Mouse (Mus musculus) MEL (cell line): ENCODE data around the gene Gid4. TPM values are rescaled to one million over a fixed set of nuclear protein-coding genes. Genes with fewer than 3 reads are reported as not detected.

ENCODE experiments used
- DNase-seq: peaks from one replicate; pipeline ENCODE4 v3.0.0; 2011; ENCODE audit warnings: low read depth, low spot score
- H3K27ac ChIP-seq: 2 replicates; pipeline ENCODE4 v1.5.1; 2012; ENCODE audit warnings: low read depth, mild to moderate bottlenecking, control low read depth, low read length, moderate library complexity; ENCODE audit not compliant: control insufficient read depth
- H3K27me3 ChIP-seq, 2 experiments: fragments of 150-350 bp in 1 of 2; sonication (generic) in 1 of 2; 2 replicates each; pipeline ENCODE4 v1.6.1; 2012; ENCODE audit warnings: low read length in 2 of 2, mild to moderate bottlenecking in 2 of 2, improper control_type of control experiment in 1 of 2, moderate library complexity in 1 of 2; ENCODE audit not compliant: insufficient read depth in 2 of 2, control insufficient read depth in 1 of 2
- H3K36me3 ChIP-seq, 2 experiments: 2 replicates each; pipeline ENCODE4 v1.6.1; 2012 to 2014; ENCODE audit warnings: low read length in 2 of 2, improper control_type of control experiment in 1 of 2, inconsistent platforms in 1 of 2, mild to moderate bottlenecking in 1 of 2; ENCODE audit not compliant: insufficient read depth in 2 of 2, control insufficient read depth in 1 of 2
- H3K4me1 ChIP-seq, 2 experiments: fragments of 150-350 bp in 1 of 2; sonication (generic) in 1 of 2; 2 replicates each; pipeline ENCODE4 v1.6.1; 2012; ENCODE audit warnings: low read length in 2 of 2, improper control_type of control experiment in 1 of 2, mild to moderate bottlenecking in 1 of 2; ENCODE audit not compliant: insufficient read depth in 2 of 2, control insufficient read depth in 1 of 2
- H3K4me3 ChIP-seq, 2 experiments: fragments of 150-350 bp in 1 of 2; sonication (generic) in 1 of 2; 2 replicates each; pipeline ENCODE4 v1.5.1; 2012; ENCODE audit warnings: low read depth in 2 of 2, low read length in 2 of 2, mild to moderate bottlenecking in 2 of 2, moderate library complexity in 2 of 2, control low read depth in 1 of 2, improper control_type of control experiment in 1 of 2; ENCODE audit not compliant: control insufficient read depth in 1 of 2, insufficient read depth in 1 of 2
- H3K79me2 ChIP-seq: 2 replicates; pipeline ENCODE4 v1.6.1; 2012; ENCODE audit warnings: mild to moderate bottlenecking, low read length, moderate library complexity; ENCODE audit not compliant: control insufficient read depth, poor library complexity, insufficient read depth
- H3K9ac ChIP-seq: 2 replicates; pipeline ENCODE4 v1.6.1; 2012; ENCODE audit warnings: low read depth, mild to moderate bottlenecking, control low read depth, low read length, moderate library complexity; ENCODE audit not compliant: control insufficient read depth, poor library complexity, severe bottlenecking
- H3K9me3 ChIP-seq: fragments of 150-350 bp; sonication (generic); replicated peaks from 2 replicates; pipeline ENCODE4 v1.6.1; 2012; ENCODE audit warnings: mild to moderate bottlenecking, low read length, improper control_type of control experiment, moderate library complexity; ENCODE audit not compliant: insufficient read depth
- CHD1 ChIP-seq: IDR thresholded peaks from 2 replicates; pipeline ENCODE4 v1.6.1; 2012; ENCODE audit warnings: low read depth, mild to moderate bottlenecking, inconsistent platforms, low read length, improper control_type of control experiment
- E2F4 ChIP-seq: IDR thresholded peaks from 2 replicates; pipeline ENCODE4 v1.6.1; 2011; ENCODE audit warnings: low read depth, low read length, improper control_type of control experiment, borderline replicate concordance
- ETS1 ChIP-seq: IDR thresholded peaks from 2 replicates; pipeline ENCODE4 v1.6.1; 2012; ENCODE audit warnings: low read depth, mild to moderate bottlenecking, inconsistent platforms, low read length, improper control_type of control experiment, moderate library complexity
- GATA1 ChIP-seq: IDR thresholded peaks from 2 replicates; pipeline ENCODE4 v1.6.1; 2011; ENCODE audit warnings: low read depth, low read length, improper control_type of control experiment
- HCFC1 ChIP-seq: IDR thresholded peaks from 2 replicates; pipeline ENCODE4 v1.6.1; 2012; ENCODE audit warnings: low read depth, mild to moderate bottlenecking, inconsistent platforms, low read length, improper control_type of control experiment, moderate library complexity
- MAFK ChIP-seq: IDR thresholded peaks from 2 replicates; pipeline ENCODE4 v1.6.1; 2011; ENCODE audit warnings: low read depth, mild to moderate bottlenecking, low read length, improper control_type of control experiment, borderline replicate concordance
- MAZ ChIP-seq: IDR thresholded peaks from 2 replicates; pipeline ENCODE4 v1.6.1; 2012; ENCODE audit warnings: low read depth, mild to moderate bottlenecking, inconsistent platforms, low read length, improper control_type of control experiment
- MEF2A ChIP-seq: IDR thresholded peaks from 2 replicates; pipeline ENCODE4 v1.6.1; 2014; ENCODE audit warnings: low read depth, mild to moderate bottlenecking, inconsistent platforms, low read length, improper control_type of control experiment; ENCODE audit not compliant: poor library complexity, insufficient replicate concordance, severe bottlenecking; ENCODE audit errors: extremely low read depth
- MXI1 ChIP-seq: IDR thresholded peaks from 2 replicates; pipeline ENCODE4 v1.6.1; 2011; ENCODE audit warnings: mild to moderate bottlenecking, low read depth, low read length, improper control_type of control experiment
- MYB ChIP-seq: IDR thresholded peaks from 2 replicates; pipeline ENCODE4 v1.6.1; 2011; ENCODE audit warnings: mild to moderate bottlenecking, low read depth, low read length, improper control_type of control experiment
- MYC ChIP-seq: IDR thresholded peaks from 2 replicates; pipeline ENCODE4 v1.6.1; 2011; ENCODE audit warnings: low read depth, mild to moderate bottlenecking, low read length, improper control_type of control experiment, moderate library complexity
- POLR2AphosphoS2 ChIP-seq: IDR thresholded peaks from 2 replicates; pipeline ENCODE4 v1.6.1; 2011; ENCODE audit warnings: low read length, improper control_type of control experiment
- POLR2AphosphoS5 ChIP-seq: IDR thresholded peaks from 2 replicates; pipeline ENCODE4 v1.6.1; 2012; ENCODE audit warnings: low read depth, borderline replicate concordance, mild to moderate bottlenecking, inconsistent platforms, low read length, moderate library complexity, mixed read lengths
- RAD21 ChIP-seq: IDR thresholded peaks from 2 replicates; pipeline ENCODE4 v1.6.1; 2011; ENCODE audit warnings: mild to moderate bottlenecking, low read depth, low read length, improper control_type of control experiment
- SIN3A ChIP-seq: IDR thresholded peaks from 2 replicates; pipeline ENCODE4 v1.6.1; 2012; ENCODE audit warnings: low read length, improper control_type of control experiment, inconsistent platforms
- SMC3 ChIP-seq: IDR thresholded peaks from 2 replicates; pipeline ENCODE4 v1.6.1; 2011; ENCODE audit warnings: low read depth, low read length, improper control_type of control experiment
- TAL1 ChIP-seq: IDR thresholded peaks from 2 replicates; pipeline ENCODE4 v1.6.1; 2012; ENCODE audit warnings: mild to moderate bottlenecking, inconsistent platforms, low read length, moderate library complexity, mixed read lengths
- TBP ChIP-seq: IDR thresholded peaks from 2 replicates; pipeline ENCODE4 v1.8.0; 2011; ENCODE audit warnings: low read depth, low read length, improper control_type of control experiment
- TCF12 ChIP-seq: IDR thresholded peaks from 2 replicates; pipeline ENCODE4 v1.6.1; 2014; ENCODE audit warnings: low read depth, mild to moderate bottlenecking, inconsistent platforms, low read length, improper control_type of control experiment, moderate library complexity
- USF2 ChIP-seq, 2 experiments: IDR thresholded peaks; 2 replicates each; pipeline ENCODE4 v1.6.1; 2011 to 2012; ENCODE audit warnings: improper control_type of control experiment in 2 of 2, low read length in 2 of 2, borderline replicate concordance in 1 of 2, inconsistent platforms in 1 of 2, low read depth in 1 of 2, mild to moderate bottlenecking in 1 of 2; ENCODE audit not compliant: insufficient read depth in 1 of 2
- ZC3H11A ChIP-seq: IDR thresholded peaks from 2 replicates; pipeline ENCODE4 v1.6.1; 2012; ENCODE audit warnings: low read depth, mild to moderate bottlenecking, inconsistent platforms, low read length, improper control_type of control experiment
- ZKSCAN1 ChIP-seq: IDR thresholded peaks from 2 replicates; pipeline ENCODE4 v1.6.1; 2012; ENCODE audit warnings: low read depth, mild to moderate bottlenecking, inconsistent platforms, low read length, improper control_type of control experiment, moderate library complexity
- ZMIZ1 ChIP-seq: IDR thresholded peaks from 2 replicates; pipeline ENCODE4 v1.6.1; 2012; ENCODE audit warnings: low read depth, mild to moderate bottlenecking, inconsistent platforms, low read length, improper control_type of control experiment, moderate library complexity
- ZNF384 ChIP-seq: IDR thresholded peaks from 2 replicates; pipeline ENCODE4 v1.6.1; 2012; ENCODE audit warnings: low read depth, mild to moderate bottlenecking, inconsistent platforms, low read length, improper control_type of control experiment
- polyA plus RNA-seq, 2 experiments: library from polyadenylated mRNA; stranded (reverse) in 1 of 2; unstranded in 1 of 2; fragments of >175 nt in 1 of 2; fragments of >200 nt in 1 of 2; gene quantifications; 2 replicates each; pipeline versions ENCODE4 v1.2.1 to v1.2.4; 2012; ENCODE audit warnings: low replicate concordance in 2 of 2, low read depth in 1 of 2; ENCODE audit not compliant: insufficient read length in 2 of 2, insufficient read depth in 1 of 2, missing spikeins in 1 of 2
- total RNA-seq: library from RNA; depleted of rRNA; stranded (reverse); fragments of 300-350 nt; gene quantifications from 2 replicates; pipeline ENCODE4 v1.2.3, GENCODE M21; 2012

Gid4 gene
- total and polyA plus RNA-seq, 3 experiments: 25.3 to 114 (median 28.6) TPM

DNA sequence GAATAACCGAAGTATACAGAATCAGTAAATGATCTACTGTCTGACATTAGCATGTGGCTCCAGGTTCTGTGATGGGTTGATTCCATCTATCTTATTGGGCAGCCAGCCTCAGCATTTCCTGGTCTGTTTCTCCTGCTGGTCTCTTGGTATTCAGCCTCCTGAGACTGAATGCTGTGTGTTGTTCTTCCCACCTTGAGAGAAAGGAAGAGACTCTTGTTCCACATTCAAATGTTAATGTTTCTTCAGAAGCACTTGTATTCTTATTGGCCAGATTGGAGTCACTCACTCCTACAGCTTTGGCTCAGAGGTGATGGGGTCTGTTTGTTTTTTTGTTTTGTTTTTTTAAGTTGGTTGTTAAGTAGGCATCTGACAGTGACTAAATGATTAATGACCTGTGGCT, 6.1 kb downstream of the Gid4 start:
- Histone ChIP-seq H3K4me3 (no peak overlapping the region), H3K4me1 (peaks cover 4 to 15% of the 10 kb centered on the region in 2 experiments; a peak in 3 of 4 replicates), H3K9ac (no peak overlapping the region), H3K9me3 (no peaks in the 10 kb centered on the region), H3K27ac (no peak overlapping the region), H3K27me3 (no peaks in the 10 kb centered on the region)
- no peak for DNase-seq
- TF ChIP-seq MXI1: no peak
- no peak for TF ChIP-seq POLR2AphosphoS2
- no peak for TF ChIP-seq RAD21
- TF ChIP-seq MAFK: no peak
- TF ChIP-seq SIN3A: no peak
- TF ChIP-seq, all 39 proteins: peak for 0
- Histone ChIP-seq H3K36me3 (peaks cover 5 to 11% of the 10 kb centered on the region in 2 experiments), H3K79me2 (peaks cover 13% of the 10 kb centered on the region)

DNA sequence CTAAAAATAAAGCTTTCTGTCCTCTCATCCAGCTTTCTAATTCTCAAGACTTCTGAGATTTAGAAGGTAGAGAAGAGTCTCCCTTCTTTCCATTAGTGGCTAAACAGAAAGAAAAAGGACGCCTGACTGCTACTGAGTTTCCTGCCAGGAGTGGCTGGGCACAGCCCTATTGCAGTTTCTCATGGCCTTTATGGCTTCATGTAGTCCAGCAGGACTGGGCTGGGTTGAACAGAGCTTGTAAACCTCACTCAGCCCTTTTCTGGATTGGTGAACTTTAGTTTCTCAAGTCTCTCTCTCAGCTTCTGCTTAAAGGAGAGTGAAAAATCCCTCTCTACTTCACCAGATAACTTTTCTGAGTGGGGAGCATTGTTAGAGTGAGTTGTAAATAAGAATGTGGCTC, 9.5 kb downstream of the Gid4 start:
- no peak overlapping the region for H3K27ac ChIP-seq
- H3K79me2 ChIP-seq: no peaks in the 10 kb centered on the region
- no peak for DNase-seq
- no peak overlapping the region for H3K9ac ChIP-seq
- peaks cover 0 to 3% of the 10 kb centered on the region in 2 experiments; a peak in 1 of 4 replicates for H3K4me1 ChIP-seq
- no peak for TF ChIP-seq E2F4
- no peak for TF ChIP-seq SMC3
- TF ChIP-seq GATA1: no peak
- TF ChIP-seq MEF2A: no peak
- no peak for TF ChIP-seq ZC3H11A
- TF ChIP-seq HCFC1: no peak
- TF ChIP-seq POLR2AphosphoS5: no peak
- TF ChIP-seq TCF12: no peak
- TF ChIP-seq TAL1: no peak
- H3K9me3 ChIP-seq: no peaks in the 10 kb centered on the region
- H3K4me3 ChIP-seq: no peak overlapping the region
- H3K27me3 ChIP-seq: no peaks in the 10 kb centered on the region
- peaks cover 5 to 10% of the 10 kb centered on the region in 2 experiments for H3K36me3 ChIP-seq

GRCm38 (mm10) chr11:60427628-60428027, 10.7 kb downstream of the Gid4 start:
- Histone ChIP-seq H3K27me3 (no peaks in the 10 kb centered on the region), H3K4me3 (no peak overlapping the region), H3K9ac (no peak overlapping the region), H3K79me2 (no peaks in the 10 kb centered on the region), H3K36me3 (peaks cover 0 to 12% of the 10 kb centered on the region in 2 experiments; a peak in 2 of 4 replicates), H3K9me3 (no peaks in the 10 kb centered on the region), H3K27ac (no peak overlapping the region), H3K4me1 (no peaks in the 10 kb centered on the region)
- no peak for TF ChIP-seq ETS1
- TF ChIP-seq MAZ: no peak
- TF ChIP-seq ZMIZ1: no peak
- no peak for TF ChIP-seq TBP
- TF ChIP-seq POLR2AphosphoS5: no peak
- TF ChIP-seq SMC3: no peak
- TF ChIP-seq GATA1: no peak
- no peak for TF ChIP-seq E2F4
- no peak for TF ChIP-seq MYB
- no peak for TF ChIP-seq ZC3H11A
- no peak for TF ChIP-seq ZKSCAN1
- TF ChIP-seq POLR2AphosphoS2: no peak
- no peak for TF ChIP-seq USF2 (IDR thresholded peaks at IDR 0.05; ENCODE audit: borderline replicate concordance in 1 of 2, insufficient read depth in 1 of 2, low read depth in 1 of 2, low read length in 2 of 2)
- TF ChIP-seq TAL1: no peak
- TF ChIP-seq ZNF384: no peak
- TF ChIP-seq CHD1: no peak
- no peak for TF ChIP-seq MYC
- no peak for DNase-seq
